Mouse (Mus musculus): Measurements from ENCODE around the gene Lin9. TPM values are rescaled to one million over a fixed set of nuclear protein-coding genes. Genes with fewer than 3 reads are reported as not detected.

The Lin9 gene
- total and polyA plus RNA-seq, 3 experiments: 10.2 to 11.1 TPM; not detected in 1

DNA sequence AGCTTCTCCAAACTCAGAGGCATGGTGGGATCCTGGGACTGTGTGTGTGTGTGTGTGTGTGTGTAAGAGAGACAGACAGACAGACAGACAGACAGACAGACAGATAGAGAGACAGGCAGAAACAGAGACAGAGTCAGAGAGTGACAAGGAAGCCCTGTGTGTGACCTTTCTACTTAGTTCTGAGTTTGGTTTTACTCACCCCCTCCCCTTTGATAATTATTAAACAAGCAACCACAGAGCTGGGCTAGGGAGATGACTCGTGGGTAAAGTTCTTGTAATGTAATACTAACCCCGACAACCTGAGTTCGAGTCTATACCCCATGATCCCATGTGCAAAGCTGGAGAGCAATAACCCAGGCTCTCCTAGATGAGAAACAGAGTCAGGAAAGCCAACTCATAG is 66.9 kb downstream of the Lin9 start:
- TF ChIP-seq HCFC1 (IDR thresholded peaks at IDR 0.05; ENCODE audit: low read depth, low read length): no peak
- no peak for TF ChIP-seq ZKSCAN1 (IDR thresholded peaks at IDR 0.05; ENCODE audit: low read depth, low read length)
- TF ChIP-seq MYC (IDR thresholded peaks at IDR 0.05; ENCODE audit: low read depth, low read length): no peak
- no peak for TF ChIP-seq MAX (IDR thresholded peaks at IDR 0.05; ENCODE audit: low read length)
- no peak for TF ChIP-seq POLR2A (IDR thresholded peaks at IDR 0.05; ENCODE audit: control insufficient read depth in 1 of 2, insufficient read depth in 1 of 2, low read depth in 1 of 2, low read length in 2 of 2, poor library complexity in 1 of 2)
- no peak for TF ChIP-seq GABPA (IDR thresholded peaks at IDR 0.05; ENCODE audit: low read depth, low read length)
- TF ChIP-seq TBP (IDR thresholded peaks at IDR 0.05; ENCODE audit: low read depth, low read length): no peak
- no peak for TF ChIP-seq USF2 (IDR thresholded peaks at IDR 0.05; ENCODE audit: borderline replicate concordance in 1 of 2, insufficient read depth in 1 of 2, low read depth in 1 of 2, low read length in 2 of 2)
- TF ChIP-seq EP300 (IDR thresholded peaks at IDR 0.05; ENCODE audit: low read depth in 1 of 2, low read length in 2 of 2): no peak
- no peak for TF ChIP-seq ETS1 (IDR thresholded peaks at IDR 0.05; ENCODE audit: low read depth, low read length)
- TF ChIP-seq TCF12 (IDR thresholded peaks at IDR 0.05; ENCODE audit: low read depth, low read length): no peak
- no peak for TF ChIP-seq MAZ (IDR thresholded peaks at IDR 0.05; ENCODE audit: low read depth, low read length)
- no peak for TF ChIP-seq SIN3A (IDR thresholded peaks at IDR 0.05; ENCODE audit: low read length)
- no peak for TF ChIP-seq NRF1 (IDR thresholded peaks at IDR 0.05; ENCODE audit: insufficient read depth, low read depth, low read length, poor library complexity, severe bottlenecking)
- no peak for TF ChIP-seq KAT2A (conservative IDR thresholded peaks at IDR 0.05; ENCODE audit: low read depth, low read length)
- no peaks in the 10 kb centered on the region; a peak in 1 of 4 replicates for H3K36me3 ChIP-seq (ENCODE audit: control insufficient read depth in 1 of 2, insufficient read depth in 2 of 2, low read length in 2 of 2)
- no peak overlapping the region for H3K4me3 ChIP-seq (ENCODE audit: control insufficient read depth in 1 of 2, insufficient read depth in 1 of 2, low read depth in 2 of 2, low read length in 2 of 2)
- no peak for DNase-seq (ENCODE audit: low read depth, low spot score)
- no peak overlapping the region for H3K27ac ChIP-seq (ENCODE audit: control insufficient read depth, low read depth, low read length)
- H3K27me3 ChIP-seq (ENCODE audit: control insufficient read depth in 1 of 2, insufficient read depth in 2 of 2, low read length in 2 of 2): no peaks in the 10 kb centered on the region
- peaks cover 0 to 21% of the 10 kb centered on the region in 2 experiments for H3K4me1 ChIP-seq (ENCODE audit: control insufficient read depth in 1 of 2, insufficient read depth in 2 of 2, low read length in 2 of 2)
- no peak overlapping the region for H3K9ac ChIP-seq (ENCODE audit: control insufficient read depth, low read depth, low read length, poor library complexity, severe bottlenecking)
- H3K79me2 ChIP-seq (ENCODE audit: control insufficient read depth, insufficient read depth, low read length, poor library complexity): no peaks in the 10 kb centered on the region
- H3K9me3 ChIP-seq (replicated peaks; ENCODE audit: insufficient read depth, low read length): no peaks in the 10 kb centered on the region

DNA sequence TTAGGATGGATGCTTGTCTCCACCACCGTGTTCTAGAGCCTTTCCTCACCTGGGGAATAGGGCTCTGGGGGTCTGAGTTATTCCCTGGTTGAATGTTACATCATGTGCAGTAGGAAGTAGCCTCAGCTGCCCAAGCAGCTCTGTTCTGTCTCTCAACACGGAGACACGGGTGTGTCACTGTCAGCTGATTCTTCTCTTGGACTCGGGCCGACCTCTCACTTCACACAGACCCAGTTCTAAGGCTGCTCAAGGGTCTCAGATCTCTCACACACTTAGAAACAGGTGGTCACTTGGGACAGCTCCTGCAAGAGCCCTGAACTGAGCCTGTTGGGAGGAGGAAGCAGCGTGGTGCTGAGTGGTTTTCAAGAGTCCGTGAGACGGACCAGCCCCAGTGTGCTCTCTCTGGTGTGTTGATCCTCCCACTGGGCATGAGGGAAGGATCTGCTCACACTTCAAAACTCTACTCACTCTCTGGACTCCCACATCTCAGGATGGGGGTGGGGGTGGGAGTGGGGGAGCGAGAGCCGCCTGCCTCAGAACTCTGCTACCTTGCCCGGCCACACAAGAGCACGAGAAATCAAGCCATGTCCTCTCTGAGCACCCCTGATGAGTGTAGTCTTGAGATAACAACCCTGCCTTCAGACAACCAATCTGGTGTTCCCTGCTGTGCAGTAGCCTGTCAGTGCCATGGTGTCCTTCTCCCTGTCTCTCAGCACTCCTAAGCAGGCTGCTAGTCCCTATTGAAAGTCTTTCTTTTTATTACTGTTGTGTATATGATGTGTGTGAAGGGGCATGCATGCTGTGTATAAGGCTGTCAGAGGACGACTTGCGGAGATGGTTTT is 68.2 kb downstream of the Lin9 start:
- Histone ChIP-seq H3K27ac (ENCODE audit: control insufficient read depth, low read depth, low read length) (no peak overlapping the region), H3K4me1 (ENCODE audit: control insufficient read depth in 1 of 2, insufficient read depth in 2 of 2, low read length in 2 of 2) (peaks cover 0 to 28% of the 10 kb centered on the region in 2 experiments; a peak in 3 of 4 replicates), H3K9ac (ENCODE audit: control insufficient read depth, low read depth, low read length, poor library complexity, severe bottlenecking) (no peak overlapping the region), H3K4me3 (ENCODE audit: control insufficient read depth in 1 of 2, insufficient read depth in 1 of 2, low read depth in 2 of 2, low read length in 2 of 2) (no peak overlapping the region), H3K27me3 (ENCODE audit: control insufficient read depth in 1 of 2, insufficient read depth in 2 of 2, low read length in 2 of 2) (no peaks in the 10 kb centered on the region), H3K36me3 (ENCODE audit: control insufficient read depth in 1 of 2, insufficient read depth in 2 of 2, low read length in 2 of 2) (peaks cover 0 to 3% of the 10 kb centered on the region in 2 experiments; a peak in 2 of 4 replicates), H3K79me2 (ENCODE audit: control insufficient read depth, insufficient read depth, low read length, poor library complexity) (no peaks in the 10 kb centered on the region), H3K9me3 (replicated peaks; ENCODE audit: insufficient read depth, low read length) (no peaks in the 10 kb centered on the region)
- peak; percentile 28; the same call in 1 of the 2 replicates for TF ChIP-seq RCOR1 (IDR thresholded peaks at IDR 0.05; ENCODE audit: low read depth, low read length)
- TF ChIP-seq GATA1 (IDR thresholded peaks at IDR 0.05; ENCODE audit: low read depth, low read length): 0 out of 2 replicates have a peak, but pooled peaks have one; percentile 10
- no peak for TF ChIP-seq POLR2AphosphoS5 (IDR thresholded peaks at IDR 0.05; ENCODE audit: borderline replicate concordance, low read depth, low read length)
- TF ChIP-seq SIN3A (IDR thresholded peaks at IDR 0.05; ENCODE audit: low read length): 0 out of 2 replicates have a peak, but pooled peaks have one; percentile 7
- TF ChIP-seq ZC3H11A (IDR thresholded peaks at IDR 0.05; ENCODE audit: low read depth, low read length): no peak
- TF ChIP-seq TAL1 (IDR thresholded peaks at IDR 0.05; ENCODE audit: low read length): peak; percentile 39
- DNase-seq (ENCODE audit: low read depth, low spot score): peak; percentile 45
